Mouse (Mus musculus) myocyte (in vitro differentiated cells): ENCODE measurements around the gene Bbs9.

Experiments
- CEBPB ChIP-seq: IDR thresholded peaks from 2 replicates; pipeline ENCODE4 v1.6.1; 2011; ENCODE audit warnings: mild to moderate bottlenecking, moderate library complexity; ENCODE audit not compliant: poor library complexity, insufficient read depth, severe bottlenecking
- E2F4 ChIP-seq: IDR thresholded peaks from one replicate; pipeline ENCODE4 v1.6.1; 2011; ENCODE audit warnings: mild to moderate bottlenecking, control low read depth, moderate library complexity; ENCODE audit not compliant: insufficient read depth
- MAX ChIP-seq: IDR thresholded peaks from one replicate; pipeline ENCODE4 v1.6.1; 2011; ENCODE audit warnings: low read depth, mild to moderate bottlenecking, control low read depth
- MYOD1 ChIP-seq, 3 experiments: IDR thresholded peaks; one replicate each; pipeline ENCODE4 v1.6.1; 2011; ENCODE audit warnings: control low read depth in 2 of 3, low read depth in 2 of 3, mild to moderate bottlenecking in 2 of 3, moderate library complexity in 1 of 3; ENCODE audit not compliant: insufficient read length in 2 of 3, control insufficient read depth in 1 of 3
- MYOG ChIP-seq, 3 experiments: IDR thresholded peaks; one replicate each; pipeline ENCODE4 v1.6.1; 2011; ENCODE audit warnings: control low read depth in 2 of 3, low read depth in 2 of 3, mild to moderate bottlenecking in 2 of 3; ENCODE audit not compliant: insufficient read length in 2 of 3, control insufficient read depth in 1 of 3, insufficient read depth in 1 of 3
- POLR2A ChIP-seq: IDR thresholded peaks from one replicate; pipeline ENCODE4 v1.6.1; 2011; ENCODE audit warnings: low read depth, mild to moderate bottlenecking, control low read depth, moderate library complexity; ENCODE audit not compliant: insufficient read length
- POLR2AphosphoS2 ChIP-seq: IDR thresholded peaks from one replicate; pipeline ENCODE4 v1.6.1; 2011; ENCODE audit warnings: low read depth, control low read depth; ENCODE audit not compliant: insufficient read length
- REST ChIP-seq: IDR thresholded peaks from one replicate; pipeline ENCODE4 v1.6.1; 2011; ENCODE audit warnings: mild to moderate bottlenecking, control low read depth, moderate library complexity; ENCODE audit not compliant: insufficient read depth, insufficient read length
- SRF ChIP-seq: IDR thresholded peaks from one replicate; pipeline ENCODE4 v1.6.1; 2011; ENCODE audit warnings: low read depth; ENCODE audit not compliant: control insufficient read depth, insufficient read length
- TCF12 ChIP-seq: IDR thresholded peaks from one replicate; pipeline ENCODE4 v1.6.1; 2011; ENCODE audit warnings: mild to moderate bottlenecking, control low read depth; ENCODE audit not compliant: poor library complexity, insufficient read depth, severe bottlenecking
- USF1 ChIP-seq: IDR thresholded peaks from one replicate; pipeline ENCODE4 v1.6.1; 2011; ENCODE audit warnings: low read depth, mild to moderate bottlenecking, control low read depth, moderate library complexity

- TF ChIP-seq POLR2A (no peak), SRF (no peak), USF1 (no peak), MYOG (IDR thresholded peaks at IDR 0.05; ENCODE audit: control insufficient read depth in 1 of 3, insufficient read depth in 1 of 3, insufficient read length in 2 of 3, low read depth in 2 of 3) (no peak), E2F4 (no peak), POLR2AphosphoS2 (no peak), MYOD1 (IDR thresholded peaks at IDR 0.05; ENCODE audit: control insufficient read depth in 1 of 3, insufficient read length in 2 of 3, low read depth in 2 of 3) (no peak), MAX (no peak), CEBPB (no peak), TCF12 (no peak), REST (no peak)
These were observed 242.8 kb downstream of the Bbs9 start for GRCm38 (mm10) chr9:22718174-22718823.
